Mouse (Mus musculus): Measurements from ENCODE around the gene Dennd1a.

DNA sequence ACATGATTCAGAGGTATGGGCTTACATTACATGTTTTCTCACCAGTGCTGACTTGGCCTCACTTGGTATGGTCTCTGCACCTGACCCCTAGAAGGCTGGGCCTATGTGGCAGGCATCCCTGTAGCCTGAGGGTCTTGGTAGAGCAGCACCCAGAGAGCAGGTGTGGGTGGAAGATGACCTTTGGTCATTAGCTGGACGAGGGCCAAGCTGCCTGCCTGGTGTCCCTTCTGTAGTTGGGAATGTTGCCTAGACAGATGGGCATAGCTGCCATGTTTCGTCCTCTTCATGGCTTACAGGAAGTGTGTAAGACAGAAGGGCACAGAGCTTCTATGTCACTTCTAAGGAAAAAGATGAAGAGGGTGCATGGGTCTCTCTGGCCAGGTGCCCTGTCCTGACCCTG lies 463.4 kb downstream of the Dennd1a start:
- TF ChIP-seq CTCF (IDR thresholded peaks at IDR 0.05; ENCODE audit: control insufficient read depth, insufficient read depth, insufficient replicate concordance, low read depth, low read length) (no peak), POLR2A (IDR thresholded peaks at IDR 0.05; ENCODE audit: control insufficient read depth, low read depth, low read length) (no peak)
